Mouse (Mus musculus): ENCODE results near the gene Klhl3.

Gene Klhl3

DNA sequence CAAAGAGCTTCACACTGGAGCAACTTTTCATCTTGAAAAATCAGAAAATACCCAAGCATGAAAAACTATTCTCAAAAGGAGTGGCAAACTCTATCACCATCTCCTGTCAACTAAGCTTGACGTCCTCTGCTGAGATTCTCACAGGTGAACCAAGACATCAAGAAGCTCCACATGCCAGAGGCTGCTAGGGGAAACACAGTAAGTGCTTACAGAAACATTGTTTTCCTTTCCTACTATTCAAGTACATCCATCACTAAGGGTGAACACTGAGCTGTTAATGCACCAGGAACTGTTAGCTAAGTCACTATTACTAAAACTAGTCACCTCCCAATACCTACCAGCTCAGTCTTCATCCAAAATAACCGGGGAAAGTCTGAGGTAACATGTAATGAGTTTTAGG lies 11.6 kb upstream of the Klhl3 start:
- DNase-seq (ENCODE audit: low read depth): no peak

DNA sequence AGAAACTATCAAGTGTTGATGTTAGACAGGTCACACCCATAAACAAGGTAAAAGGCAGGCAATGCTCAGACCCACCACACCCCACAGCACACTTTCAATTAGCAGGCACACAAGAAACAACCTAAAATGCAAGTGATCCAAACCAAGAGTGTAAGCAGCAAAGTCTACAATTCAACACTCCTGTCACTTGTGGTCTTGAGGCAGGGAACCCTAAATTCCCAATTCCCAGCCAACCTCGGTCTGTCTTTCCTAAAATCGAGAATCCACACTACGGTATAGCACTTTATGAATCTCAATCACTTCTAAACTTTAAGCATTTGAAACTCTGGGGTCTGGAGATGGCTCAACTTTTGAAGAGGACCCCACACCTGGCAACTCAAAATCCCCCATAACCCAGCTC lies 10.9 kb upstream of the Klhl3 start:
- DNase-seq (ENCODE audit: low read depth): no peak

DNA sequence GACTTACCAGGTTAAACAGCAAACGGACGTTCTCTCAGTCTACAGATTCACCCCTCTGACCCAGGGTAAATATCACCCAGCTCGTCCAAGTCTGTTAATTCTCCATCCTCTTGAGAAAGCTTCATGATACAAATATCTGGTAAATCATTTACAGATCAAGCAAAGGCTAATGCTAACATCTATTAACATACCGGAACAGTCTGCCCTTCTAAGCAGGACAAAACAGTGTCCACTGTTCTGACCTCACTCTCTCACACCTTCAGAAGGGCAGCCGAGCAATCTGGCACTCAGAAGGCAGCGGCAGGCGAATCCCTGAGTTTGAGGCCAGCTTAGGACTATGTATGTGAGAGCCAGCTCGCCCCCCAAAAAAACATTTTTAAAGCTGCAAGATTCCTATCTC lies 10.0 kb upstream of the Klhl3 start:
- DNase-seq (ENCODE audit: low read depth): no peak

DNA sequence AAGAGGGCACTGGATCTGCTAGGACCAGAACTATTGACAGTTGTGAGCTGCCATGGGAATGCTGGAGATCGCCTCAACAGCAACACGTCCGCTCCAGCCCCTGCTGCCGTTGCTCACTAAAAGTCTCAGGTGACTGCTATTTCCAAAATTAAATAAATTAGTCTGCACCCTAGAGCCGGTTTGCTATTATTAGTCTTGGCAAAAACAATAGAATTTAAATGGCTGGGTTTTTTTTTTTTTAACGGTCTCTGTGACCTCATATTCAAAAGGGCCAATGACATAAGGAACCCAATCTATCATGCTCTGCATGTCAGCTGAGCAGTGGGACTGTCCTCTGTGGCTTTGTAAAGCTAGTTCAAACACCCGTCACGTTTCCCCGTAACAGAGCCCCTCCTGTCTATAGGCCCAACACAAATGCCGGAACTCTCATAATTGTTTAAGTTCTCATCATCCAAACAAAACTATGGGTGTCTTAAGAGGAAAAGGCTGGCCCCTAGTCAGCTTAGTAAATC lies 9.4 kb upstream of the Klhl3 start:
- no peak for DNase-seq (ENCODE audit: low read depth)

DNA sequence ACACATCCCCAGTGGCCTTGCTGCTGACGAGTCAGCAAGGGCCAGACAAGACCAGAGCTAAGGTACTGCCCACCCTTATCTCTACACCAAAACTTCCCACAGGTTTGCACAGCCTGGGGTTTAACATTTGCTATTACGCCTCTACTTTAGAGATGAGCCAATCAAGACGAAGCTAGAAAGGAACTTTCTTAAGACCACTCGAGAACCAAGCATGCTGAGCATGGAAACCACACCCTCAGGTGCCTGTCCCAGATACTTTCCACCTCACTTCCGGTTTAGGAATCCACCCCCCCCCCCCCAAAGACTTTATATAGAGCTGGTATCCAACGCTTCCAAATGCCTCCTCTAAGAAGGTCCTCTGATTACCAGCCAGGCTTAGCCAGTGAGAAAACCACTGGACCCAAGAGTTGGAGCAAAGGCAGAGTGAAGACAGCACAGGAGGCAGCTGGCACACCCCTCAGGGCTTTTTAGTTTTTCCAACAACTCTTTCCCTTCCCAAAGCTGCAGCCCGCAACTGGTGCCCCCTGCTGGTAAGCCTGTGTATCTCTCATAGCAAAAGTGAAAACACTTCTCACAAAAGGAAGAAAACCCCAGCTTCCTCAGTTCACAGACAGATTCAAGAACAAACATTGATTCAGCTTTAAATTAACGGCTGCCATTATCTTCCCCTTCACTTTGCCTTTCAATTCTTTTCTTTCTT lies 4.1 kb upstream of the Klhl3 start:
- peak; percentile 32 for DNase-seq (ENCODE audit: low read depth)

DNA sequence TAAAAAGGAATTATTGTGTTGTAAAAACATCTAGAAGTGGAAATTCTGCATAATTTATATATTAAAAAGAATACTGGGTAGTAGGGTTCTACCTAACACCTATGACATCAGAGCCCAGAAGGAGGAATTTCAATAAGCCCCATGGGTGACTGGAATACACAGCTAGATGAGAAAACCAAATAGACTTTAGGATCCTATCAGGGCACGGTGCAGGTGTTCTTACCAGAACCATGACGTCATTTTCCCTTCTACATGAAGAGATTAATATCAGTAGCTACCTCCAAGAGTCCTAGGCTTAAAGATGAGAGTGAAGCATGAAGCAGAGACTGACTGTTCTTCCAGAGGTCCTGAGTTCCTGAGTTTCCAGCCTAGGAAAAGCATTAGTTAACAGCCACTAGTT lies 3.4 kb upstream of the Klhl3 start:
- DNase-seq (ENCODE audit: low read depth): no peak

DNA sequence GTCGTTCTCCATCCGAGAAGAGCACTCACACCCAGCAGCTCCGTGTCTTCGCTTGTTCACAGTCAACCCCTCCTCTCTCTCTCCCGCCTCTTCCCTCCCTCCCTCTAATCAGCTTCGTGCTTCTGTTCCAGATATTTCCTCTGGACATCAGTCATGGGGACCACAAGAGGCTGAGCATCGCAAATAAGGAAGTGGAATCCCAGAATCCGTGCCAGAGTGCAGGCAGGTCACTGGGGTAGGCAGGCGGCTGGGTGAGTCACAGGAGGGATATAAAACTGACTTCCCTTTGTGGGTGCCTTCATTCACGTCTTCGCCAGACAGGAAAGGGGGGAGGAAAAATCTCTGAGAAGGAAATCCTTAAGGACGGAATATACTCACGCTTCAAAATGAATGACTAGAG lies 1.8 kb upstream of the Klhl3 start:
- DNase-seq (ENCODE audit: low read depth): no peak

DNA sequence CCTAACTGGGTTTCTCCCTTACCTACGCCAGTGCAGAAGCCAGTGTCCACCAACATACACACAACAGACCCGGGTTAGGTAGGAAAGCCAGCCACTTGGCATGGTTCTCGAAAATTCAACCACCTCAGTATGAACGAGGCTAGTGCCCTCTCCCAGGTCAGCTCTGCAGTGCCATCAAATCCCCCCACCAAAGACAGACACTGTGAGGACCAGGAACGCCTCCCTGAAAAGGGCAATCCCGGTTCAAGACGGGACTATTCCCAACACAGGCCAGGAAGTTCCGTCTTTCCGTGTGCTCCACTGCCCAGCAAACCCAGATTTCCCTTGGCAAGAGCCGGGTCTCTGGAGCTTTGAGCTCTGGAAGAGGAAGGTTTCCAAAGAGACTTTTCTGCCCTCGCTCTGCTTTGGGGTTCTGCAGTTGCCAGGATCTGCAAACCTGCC lies 771 bp downstream of the Klhl3 start:
- DNase-seq (ENCODE audit: low read depth): no peak

DNA sequence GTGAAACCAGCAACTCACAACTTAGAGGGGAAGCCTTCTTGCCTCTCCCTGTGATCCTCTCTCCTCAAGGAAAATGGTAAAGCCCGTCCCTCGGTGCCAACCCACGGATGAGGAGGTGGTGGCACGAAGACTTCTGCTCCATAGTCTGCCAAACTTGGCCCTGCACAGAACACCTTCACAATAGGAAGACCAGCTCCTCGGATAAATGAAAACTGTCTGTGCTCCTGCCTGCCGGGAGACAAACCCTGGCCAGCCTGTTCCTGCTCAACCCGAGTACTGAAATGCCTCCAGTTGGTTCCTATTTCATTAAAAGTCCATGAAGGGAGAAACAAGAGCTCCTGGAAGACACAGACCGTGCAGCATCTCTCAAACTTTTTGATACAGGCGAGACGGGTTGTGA lies 1.2 kb downstream of the Klhl3 start:
- no peak for DNase-seq (ENCODE audit: low read depth)

DNA sequence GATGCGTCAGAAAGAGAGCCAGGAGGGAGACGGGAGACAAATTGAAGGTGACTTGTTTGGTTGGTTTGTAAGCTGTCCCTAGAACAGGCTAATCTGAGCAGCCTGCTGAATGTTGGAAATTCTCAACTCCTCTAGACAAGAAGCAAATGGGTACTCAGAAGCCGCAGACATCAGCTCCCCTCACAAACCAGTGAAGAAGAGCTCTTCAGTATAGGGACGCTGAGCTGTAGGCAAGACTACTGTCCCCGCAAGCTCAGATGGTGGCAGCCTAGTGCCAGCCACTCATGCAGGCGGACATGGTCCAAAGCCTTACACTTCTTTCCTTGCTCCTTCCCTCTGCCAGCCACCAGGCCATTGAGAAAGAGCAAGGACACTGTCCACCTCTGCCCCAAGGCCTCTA lies 2.1 kb downstream of the Klhl3 start:
- DNase-seq (ENCODE audit: low read depth): no peak

DNA sequence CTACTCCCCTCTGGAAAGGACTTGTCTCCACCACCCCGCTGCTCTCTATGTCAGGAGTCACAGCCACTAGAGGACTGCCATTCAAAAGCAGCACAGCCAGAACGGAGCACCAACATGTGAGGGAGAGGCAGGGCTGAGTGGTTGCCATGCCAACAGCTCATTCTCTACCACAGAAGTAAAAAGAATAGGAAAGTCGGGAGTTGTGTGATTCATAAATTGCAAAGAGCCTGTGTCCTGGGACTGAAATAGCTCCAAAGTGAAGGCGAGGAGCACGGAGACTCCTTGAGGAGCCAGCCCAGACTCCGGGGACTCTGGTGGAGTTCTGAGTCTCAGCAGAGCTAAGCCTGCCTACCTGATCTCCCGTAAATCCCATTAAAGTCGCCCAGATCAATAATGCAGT lies 22.7 kb downstream of the Klhl3 start:
- no peak for DNase-seq (ENCODE audit: low read depth)

DNA sequence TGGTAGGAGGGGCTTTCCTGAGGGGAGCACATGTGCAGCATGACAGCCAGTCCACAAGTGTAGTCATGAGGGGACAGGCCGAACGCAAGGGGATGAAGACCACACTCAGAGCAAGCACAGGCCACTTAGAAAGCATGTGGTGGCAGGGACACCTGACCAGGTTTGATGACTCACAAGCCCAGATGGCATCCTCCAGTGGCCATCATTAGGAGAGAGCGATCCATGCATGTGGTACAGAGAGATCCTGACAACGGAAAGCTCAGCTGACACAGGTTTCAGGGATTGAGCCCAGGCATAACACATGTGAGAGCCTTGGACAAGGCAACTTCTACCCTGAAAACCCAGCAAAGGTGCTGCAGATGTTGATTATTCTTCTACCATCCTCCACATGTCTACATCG lies 29.0 kb downstream of the Klhl3 start:
- no peak for DNase-seq (ENCODE audit: low read depth)

DNA sequence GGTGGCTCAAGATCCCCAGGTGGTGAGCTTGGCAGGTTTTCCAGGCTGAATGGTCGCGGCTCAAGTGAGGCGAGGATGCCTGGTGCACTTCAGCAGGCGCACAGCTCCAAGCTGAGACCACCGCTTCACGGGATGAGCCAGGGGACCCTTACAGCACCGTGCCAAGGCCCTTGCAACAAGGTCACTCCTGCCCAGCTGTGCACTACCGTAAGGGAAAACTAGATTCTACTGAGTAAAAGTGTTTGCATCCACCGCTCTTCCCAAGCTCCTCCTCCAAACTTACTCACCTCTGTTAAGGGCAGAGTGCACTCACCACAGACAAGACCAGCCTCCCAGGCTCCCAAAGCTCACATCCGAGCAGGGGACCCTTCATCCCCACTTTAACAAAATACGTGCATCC lies 29.9 kb downstream of the Klhl3 start:
- no peak for DNase-seq (ENCODE audit: low read depth)

DNA sequence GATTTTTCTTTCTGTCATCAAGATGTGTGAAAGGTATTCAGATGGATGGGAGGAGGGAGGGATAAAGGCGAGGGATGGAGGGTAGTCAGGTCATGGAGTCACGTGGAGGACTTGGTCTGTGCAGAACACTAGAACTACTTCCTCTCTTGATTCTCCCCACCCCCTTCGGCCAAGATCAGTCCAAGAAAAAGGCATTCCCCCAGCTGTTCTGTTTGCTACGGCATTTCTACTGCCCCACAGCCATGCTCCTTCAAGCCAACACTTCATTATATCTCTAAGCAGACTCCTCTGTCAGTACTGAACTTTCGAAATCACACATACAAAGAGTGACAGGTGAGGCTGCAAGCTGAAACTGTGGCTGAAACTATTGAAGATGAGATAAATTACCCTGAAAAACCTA lies 30.3 kb downstream of the Klhl3 start:
- no peak for DNase-seq (ENCODE audit: low read depth)

DNA sequence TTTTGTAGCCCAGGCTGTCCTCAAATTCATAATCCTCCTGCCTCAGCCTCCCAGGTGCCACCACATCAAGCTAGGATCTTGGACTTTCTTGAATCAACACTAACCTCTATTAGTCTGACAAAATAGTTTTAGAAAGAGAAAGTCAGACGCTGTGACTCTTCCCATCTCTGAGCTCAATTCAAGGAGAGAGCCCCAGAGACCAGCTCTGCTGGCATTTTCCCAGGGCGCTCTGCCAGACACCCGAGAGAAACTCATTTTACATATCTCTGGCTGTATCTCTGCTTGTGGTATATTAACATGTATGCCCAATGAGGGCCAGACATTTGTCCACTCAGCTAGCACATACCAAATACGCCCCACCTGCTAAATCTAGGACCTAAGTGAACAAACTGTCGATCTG lies 35.0 kb downstream of the Klhl3 start:
- DNase-seq (ENCODE audit: low read depth): no peak

DNA sequence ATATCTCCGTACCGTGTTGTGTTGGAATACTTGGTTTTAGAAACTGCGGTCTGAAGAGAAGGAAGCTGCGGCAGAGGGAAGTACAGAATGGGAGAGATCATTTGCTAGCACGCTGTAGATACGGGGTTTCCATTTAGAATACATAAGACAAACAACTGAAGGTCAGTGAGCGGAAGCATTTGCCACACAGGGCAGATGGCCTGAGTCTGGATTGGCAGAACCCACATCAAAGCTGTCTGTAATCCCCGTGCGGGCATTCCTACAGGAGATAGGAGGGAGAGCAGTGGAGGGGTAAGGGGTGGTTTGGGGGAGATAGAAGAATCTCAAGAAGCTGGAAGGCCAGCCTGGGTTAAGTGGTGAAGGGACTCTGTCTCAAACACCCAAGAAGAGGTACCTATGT lies 38.5 kb downstream of the Klhl3 start:
- DNase-seq (ENCODE audit: low read depth): no peak

DNA sequence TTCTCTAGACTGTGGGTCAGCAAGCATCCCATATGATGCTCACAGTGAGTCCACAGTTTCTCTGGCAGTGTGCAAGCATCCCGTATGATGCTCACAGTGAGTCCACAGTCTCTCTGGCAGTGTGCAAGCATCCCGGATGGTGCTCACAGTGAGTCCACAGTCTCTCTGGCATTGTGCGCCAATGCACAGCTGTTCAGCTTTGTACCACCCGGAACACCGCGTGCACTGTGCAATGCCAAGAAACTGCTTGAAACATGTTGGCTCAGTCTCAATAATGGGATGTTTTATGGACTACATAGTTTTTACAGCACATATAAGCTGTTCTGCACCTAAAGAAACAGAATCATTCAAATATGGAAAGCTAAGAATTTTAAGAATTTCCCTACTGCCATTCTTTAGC lies 38.9 kb downstream of the Klhl3 start:
- no peak for DNase-seq (ENCODE audit: low read depth)

DNA sequence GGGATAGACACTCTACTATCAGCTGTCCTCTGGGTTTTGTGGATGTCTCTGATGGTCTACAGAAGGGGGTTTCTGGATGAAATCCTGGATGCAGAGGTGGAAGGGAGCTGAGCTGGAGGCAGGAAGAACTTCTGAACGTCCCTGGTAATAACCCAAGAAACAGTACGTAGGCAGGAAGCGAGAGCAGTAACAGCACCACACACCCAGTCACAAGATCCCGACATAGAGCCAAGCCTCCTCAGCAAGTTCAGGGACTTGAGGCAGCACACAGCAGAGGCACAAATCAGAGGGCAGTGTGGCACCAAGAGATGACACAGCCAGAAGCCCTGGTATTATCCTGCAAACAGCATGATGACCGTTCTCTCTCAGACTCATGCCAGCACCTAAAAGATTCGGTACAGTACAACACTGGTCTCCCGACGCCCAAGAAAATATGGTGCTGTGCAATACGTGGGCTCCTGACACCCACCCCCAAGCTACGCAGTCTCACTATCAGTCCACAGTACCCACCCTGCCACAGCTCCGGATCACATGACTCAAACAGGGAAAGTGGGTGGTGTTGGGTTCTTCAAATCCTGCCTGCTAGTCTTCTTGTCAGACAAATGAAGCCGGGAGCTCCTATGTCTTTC lies 40.0 kb downstream of the Klhl3 start:
- no peak for DNase-seq (ENCODE audit: low read depth)

DNA sequence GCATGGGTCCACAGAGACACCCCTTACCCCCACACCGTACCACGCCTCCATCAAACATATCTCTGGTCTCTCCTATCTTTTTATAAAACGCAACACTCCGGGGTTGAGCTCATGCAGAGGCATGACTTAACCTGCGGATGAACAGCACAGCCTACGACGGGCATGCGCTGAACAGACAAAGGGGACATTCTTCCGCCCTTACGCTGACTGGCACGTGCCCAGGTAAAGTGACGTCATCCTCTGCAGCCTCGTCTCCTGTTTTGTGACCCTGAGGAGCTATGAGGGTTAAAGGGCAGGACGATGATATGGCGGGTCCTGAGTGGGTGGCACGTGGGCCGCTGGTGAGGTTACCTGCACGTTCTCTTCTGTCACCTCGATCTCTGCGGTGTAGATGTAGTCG lies 42.2 kb downstream of the Klhl3 start:
- DNase-seq (ENCODE audit: low read depth): no peak

DNA sequence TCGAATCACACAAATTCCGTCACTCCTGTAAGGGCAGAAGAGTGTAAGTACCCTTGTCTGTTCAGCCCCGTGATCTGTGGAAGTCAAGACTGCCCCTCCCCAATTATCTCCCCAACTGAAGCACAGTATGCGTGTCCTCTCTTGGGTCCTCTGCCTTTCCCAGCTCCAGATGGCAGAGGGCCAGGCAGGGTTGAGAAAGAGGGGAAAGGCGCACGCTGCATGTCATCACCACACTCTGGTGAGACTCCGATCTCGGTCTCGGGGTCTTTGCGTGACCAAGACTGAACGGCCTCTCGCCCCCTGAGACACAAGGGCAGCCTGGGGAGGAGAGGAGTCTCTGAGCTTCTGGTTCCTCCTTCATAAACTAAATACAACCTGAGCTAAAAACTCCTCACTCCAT lies 42.9 kb downstream of the Klhl3 start:
- no peak for DNase-seq (ENCODE audit: low read depth)

DNA sequence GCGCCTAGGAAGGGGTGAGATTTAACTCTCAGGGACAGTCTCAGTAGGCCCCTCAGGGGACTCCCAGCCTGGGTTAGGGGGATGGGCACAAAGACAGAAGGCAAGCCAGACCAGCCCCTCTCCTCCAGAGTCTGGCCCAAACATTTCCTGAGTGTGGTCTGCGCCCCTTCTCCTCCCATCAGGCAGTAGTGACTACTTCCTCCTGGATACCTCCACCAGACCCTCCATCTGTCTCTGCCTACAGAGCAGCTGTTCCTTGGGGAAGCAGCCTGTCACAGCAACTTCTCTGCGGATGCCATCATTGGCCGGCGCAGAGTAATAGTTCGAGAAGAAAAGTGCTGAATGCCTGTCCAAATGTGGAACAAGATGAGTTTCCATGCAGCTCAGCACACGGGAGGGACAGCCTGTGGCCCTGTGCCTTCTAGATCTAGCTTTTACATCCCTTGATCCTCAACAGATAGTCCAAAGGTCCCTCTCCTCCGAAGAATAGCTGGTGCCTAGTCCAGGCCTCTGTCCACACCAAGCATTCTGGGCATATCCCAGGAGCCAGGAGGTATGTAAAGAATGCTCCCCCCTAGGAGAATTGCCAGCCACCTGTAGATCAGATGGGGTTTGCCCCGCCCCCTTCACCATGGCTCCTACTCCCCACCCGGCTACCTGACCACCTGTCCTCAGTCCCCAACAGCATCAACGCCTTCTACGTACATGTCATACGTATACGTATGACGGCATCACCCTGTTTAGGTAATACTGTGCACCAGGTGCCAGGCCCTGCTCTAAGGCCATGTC lies 44.8 kb downstream of the Klhl3 start:
- DNase-seq (ENCODE audit: low read depth): no peak

DNA sequence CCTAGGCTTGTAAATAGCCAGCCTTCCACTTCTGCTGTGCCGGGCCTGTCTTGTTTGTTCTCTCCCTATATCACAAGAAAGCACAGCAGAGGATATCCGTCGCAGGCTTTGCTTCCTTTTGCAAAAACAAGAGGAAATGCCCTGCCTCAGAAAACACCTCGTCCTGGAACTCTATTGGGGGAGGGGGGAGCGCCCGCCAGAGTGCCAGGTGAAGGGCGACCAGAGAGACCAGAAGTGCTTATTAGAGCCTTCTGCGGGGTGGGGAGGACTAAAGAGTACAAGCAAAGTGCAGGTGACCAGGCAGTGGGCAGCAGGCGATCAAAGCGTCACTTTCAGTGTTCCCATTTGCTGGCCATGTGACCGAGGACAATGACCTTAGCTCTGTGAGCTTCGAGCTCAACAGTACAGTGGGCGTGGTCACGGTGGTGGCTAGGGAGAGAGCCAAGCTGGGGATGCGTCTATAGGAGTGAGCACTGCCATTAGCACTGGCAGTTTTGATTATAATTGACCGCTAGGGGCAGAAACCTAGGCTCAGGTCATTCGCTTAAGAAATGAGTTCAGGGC lies 45.8 kb downstream of the Klhl3 start:
- peak; percentile 30 for DNase-seq (ENCODE audit: low read depth)
